Mouse (Mus musculus) MEL (cell line): ENCODE data around the gene Pck1. TPM values are rescaled to one million over a fixed set of nuclear protein-coding genes. Genes with fewer than 3 reads are reported as not detected.

Experiments
- DNase-seq: peaks from one replicate; pipeline ENCODE4 v3.0.0; 2011; ENCODE audit warnings: low read depth, low spot score
- H3K27ac ChIP-seq: 2 replicates; pipeline ENCODE4 v1.5.1; 2012; ENCODE audit warnings: low read depth, mild to moderate bottlenecking, control low read depth, low read length, moderate library complexity; ENCODE audit not compliant: control insufficient read depth
- H3K27me3 ChIP-seq, 2 experiments: fragments of 150-350 bp in 1 of 2; sonication (generic) in 1 of 2; 2 replicates each; pipeline ENCODE4 v1.6.1; 2012; ENCODE audit warnings: low read length in 2 of 2, mild to moderate bottlenecking in 2 of 2, improper control_type of control experiment in 1 of 2, moderate library complexity in 1 of 2; ENCODE audit not compliant: insufficient read depth in 2 of 2, control insufficient read depth in 1 of 2
- H3K36me3 ChIP-seq, 2 experiments: 2 replicates each; pipeline ENCODE4 v1.6.1; 2012 to 2014; ENCODE audit warnings: low read length in 2 of 2, improper control_type of control experiment in 1 of 2, inconsistent platforms in 1 of 2, mild to moderate bottlenecking in 1 of 2; ENCODE audit not compliant: insufficient read depth in 2 of 2, control insufficient read depth in 1 of 2
- H3K4me1 ChIP-seq, 2 experiments: fragments of 150-350 bp in 1 of 2; sonication (generic) in 1 of 2; 2 replicates each; pipeline ENCODE4 v1.6.1; 2012; ENCODE audit warnings: low read length in 2 of 2, improper control_type of control experiment in 1 of 2, mild to moderate bottlenecking in 1 of 2; ENCODE audit not compliant: insufficient read depth in 2 of 2, control insufficient read depth in 1 of 2
- H3K4me3 ChIP-seq, 2 experiments: fragments of 150-350 bp in 1 of 2; sonication (generic) in 1 of 2; 2 replicates each; pipeline ENCODE4 v1.5.1; 2012; ENCODE audit warnings: low read depth in 2 of 2, low read length in 2 of 2, mild to moderate bottlenecking in 2 of 2, moderate library complexity in 2 of 2, control low read depth in 1 of 2, improper control_type of control experiment in 1 of 2; ENCODE audit not compliant: control insufficient read depth in 1 of 2, insufficient read depth in 1 of 2
- H3K79me2 ChIP-seq: 2 replicates; pipeline ENCODE4 v1.6.1; 2012; ENCODE audit warnings: mild to moderate bottlenecking, low read length, moderate library complexity; ENCODE audit not compliant: control insufficient read depth, poor library complexity, insufficient read depth
- H3K9ac ChIP-seq: 2 replicates; pipeline ENCODE4 v1.6.1; 2012; ENCODE audit warnings: low read depth, mild to moderate bottlenecking, control low read depth, low read length, moderate library complexity; ENCODE audit not compliant: control insufficient read depth, poor library complexity, severe bottlenecking
- H3K9me3 ChIP-seq: fragments of 150-350 bp; sonication (generic); replicated peaks from 2 replicates; pipeline ENCODE4 v1.6.1; 2012; ENCODE audit warnings: mild to moderate bottlenecking, low read length, improper control_type of control experiment, moderate library complexity; ENCODE audit not compliant: insufficient read depth
- CHD2 ChIP-seq: IDR thresholded peaks from 2 replicates; pipeline ENCODE4 v1.6.1; 2011; ENCODE audit warnings: low read length, improper control_type of control experiment
- E2F4 ChIP-seq: IDR thresholded peaks from 2 replicates; pipeline ENCODE4 v1.6.1; 2011; ENCODE audit warnings: low read depth, low read length, improper control_type of control experiment, borderline replicate concordance
- ETS1 ChIP-seq: IDR thresholded peaks from 2 replicates; pipeline ENCODE4 v1.6.1; 2012; ENCODE audit warnings: low read depth, mild to moderate bottlenecking, inconsistent platforms, low read length, improper control_type of control experiment, moderate library complexity
- GABPA ChIP-seq: IDR thresholded peaks from 2 replicates; pipeline ENCODE4 v1.6.1; 2012; ENCODE audit warnings: low read depth, mild to moderate bottlenecking, inconsistent platforms, low read length, improper control_type of control experiment, moderate library complexity
- GATA1 ChIP-seq: IDR thresholded peaks from 2 replicates; pipeline ENCODE4 v1.6.1; 2011; ENCODE audit warnings: low read depth, low read length, improper control_type of control experiment
- HCFC1 ChIP-seq: IDR thresholded peaks from 2 replicates; pipeline ENCODE4 v1.6.1; 2012; ENCODE audit warnings: low read depth, mild to moderate bottlenecking, inconsistent platforms, low read length, improper control_type of control experiment, moderate library complexity
- JUND ChIP-seq: IDR thresholded peaks from 2 replicates; pipeline ENCODE4 v1.6.1; 2011; ENCODE audit warnings: low read depth, mild to moderate bottlenecking, improper control_type of control experiment, low read length
- KAT2A ChIP-seq: conservative IDR thresholded peaks from 2 replicates; pipeline ENCODE4 v1.6.1; 2012; ENCODE audit warnings: low read depth, low read length, improper control_type of control experiment, inconsistent platforms
- MEF2A ChIP-seq: IDR thresholded peaks from 2 replicates; pipeline ENCODE4 v1.6.1; 2014; ENCODE audit warnings: low read depth, mild to moderate bottlenecking, inconsistent platforms, low read length, improper control_type of control experiment; ENCODE audit not compliant: poor library complexity, insufficient replicate concordance, severe bottlenecking; ENCODE audit errors: extremely low read depth
- MXI1 ChIP-seq: IDR thresholded peaks from 2 replicates; pipeline ENCODE4 v1.6.1; 2011; ENCODE audit warnings: mild to moderate bottlenecking, low read depth, low read length, improper control_type of control experiment
- NELFE ChIP-seq: IDR thresholded peaks from 2 replicates; pipeline ENCODE4 v1.6.1; 2011; ENCODE audit warnings: low read depth, low read length, improper control_type of control experiment
- NRF1 ChIP-seq: IDR thresholded peaks from 2 replicates; pipeline ENCODE4 v1.6.1; 2014; ENCODE audit warnings: low read depth, mild to moderate bottlenecking, inconsistent platforms, low read length, improper control_type of control experiment, moderate library complexity; ENCODE audit not compliant: poor library complexity, insufficient read depth, severe bottlenecking
- POLR2A ChIP-seq, 2 experiments: IDR thresholded peaks; 2 replicates each; pipeline ENCODE4 v1.6.1; 2011 to 2012; ENCODE audit warnings: low read length in 2 of 2, mild to moderate bottlenecking in 2 of 2, control low read depth in 1 of 2, improper control_type of control experiment in 1 of 2, low read depth in 1 of 2, moderate library complexity in 1 of 2; ENCODE audit not compliant: control insufficient read depth in 1 of 2, insufficient read depth in 1 of 2, poor library complexity in 1 of 2
- POLR2AphosphoS2 ChIP-seq: IDR thresholded peaks from 2 replicates; pipeline ENCODE4 v1.6.1; 2011; ENCODE audit warnings: low read length, improper control_type of control experiment
- POLR2AphosphoS5 ChIP-seq: IDR thresholded peaks from 2 replicates; pipeline ENCODE4 v1.6.1; 2012; ENCODE audit warnings: low read depth, borderline replicate concordance, mild to moderate bottlenecking, inconsistent platforms, low read length, moderate library complexity, mixed read lengths
- SIN3A ChIP-seq: IDR thresholded peaks from 2 replicates; pipeline ENCODE4 v1.6.1; 2012; ENCODE audit warnings: low read length, improper control_type of control experiment, inconsistent platforms
- SMC3 ChIP-seq: IDR thresholded peaks from 2 replicates; pipeline ENCODE4 v1.6.1; 2011; ENCODE audit warnings: low read depth, low read length, improper control_type of control experiment
- UBTF ChIP-seq: IDR thresholded peaks from 2 replicates; pipeline ENCODE4 v1.6.1; 2012; ENCODE audit warnings: low read depth, mild to moderate bottlenecking, inconsistent platforms, low read length, improper control_type of control experiment, moderate library complexity, borderline replicate concordance; ENCODE audit not compliant: insufficient read depth
- polyA plus RNA-seq, 2 experiments: library from polyadenylated mRNA; stranded (reverse) in 1 of 2; unstranded in 1 of 2; fragments of >175 nt in 1 of 2; fragments of >200 nt in 1 of 2; gene quantifications; 2 replicates each; pipeline versions ENCODE4 v1.2.1 to v1.2.4; 2012; ENCODE audit warnings: low replicate concordance in 2 of 2, low read depth in 1 of 2; ENCODE audit not compliant: insufficient read length in 2 of 2, insufficient read depth in 1 of 2, missing spikeins in 1 of 2
- total RNA-seq: library from RNA; depleted of rRNA; stranded (reverse); fragments of 300-350 nt; gene quantifications from 2 replicates; pipeline ENCODE4 v1.2.3, GENCODE M21; 2012

The Pck1 gene
- total and polyA plus RNA-seq, 3 experiments = not detected

DNA sequence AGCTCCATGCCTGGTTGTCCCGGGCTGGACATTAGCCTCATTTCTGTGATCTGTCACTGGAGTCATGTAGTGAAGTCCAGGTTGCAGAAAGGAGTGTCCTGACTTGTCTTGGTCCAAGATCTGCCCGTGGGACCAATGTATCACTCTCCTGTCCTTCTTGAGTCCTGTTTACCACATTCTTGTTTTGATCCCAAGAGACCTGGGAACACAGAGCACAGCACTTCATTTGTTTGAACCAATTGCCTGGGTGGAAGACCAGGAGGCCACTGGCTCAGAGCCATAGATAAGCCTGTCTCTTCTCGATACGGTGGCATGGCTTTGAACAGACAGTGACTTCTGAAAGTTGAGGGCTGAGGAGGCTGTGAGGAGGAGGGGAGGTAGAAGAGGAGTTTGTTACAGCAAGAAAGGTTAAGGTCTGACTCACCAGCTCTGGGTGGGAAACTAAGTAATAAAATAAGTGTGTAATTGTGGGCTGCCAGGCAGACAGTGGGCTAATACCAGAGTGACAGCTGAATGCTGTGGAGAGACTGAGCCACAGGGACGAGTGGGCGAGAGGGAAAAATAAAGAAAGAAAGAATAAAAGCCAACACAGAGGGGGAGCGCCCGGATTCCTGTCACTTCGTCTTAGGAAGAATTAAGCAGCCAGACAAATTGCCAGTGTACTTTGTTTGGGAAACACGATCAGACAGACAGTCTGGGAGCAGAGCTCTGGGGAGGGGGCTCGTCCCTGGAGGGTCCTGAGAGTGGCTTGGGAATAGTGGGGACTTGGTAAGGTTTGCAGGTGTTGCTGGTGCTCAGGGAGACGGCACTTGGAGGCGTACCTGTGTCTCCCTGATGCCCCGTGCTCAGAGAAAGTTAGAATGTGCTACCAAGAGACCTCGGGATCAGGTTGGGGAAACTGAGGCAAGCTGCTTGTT lies 14.3 kb upstream of the Pck1 start:
- Histone ChIP-seq H3K79me2 (no peaks in the 10 kb centered on the region), H3K36me3 (no peaks in the 10 kb centered on the region), H3K27ac (no peak overlapping the region), H3K4me1 (no peaks in the 10 kb centered on the region), H3K9me3 (no peaks in the 10 kb centered on the region), H3K9ac (no peak overlapping the region), H3K27me3 (no peaks in the 10 kb centered on the region), H3K4me3 (no peak overlapping the region)
- TF ChIP-seq POLR2AphosphoS2 (no peak), MXI1 (no peak), MEF2A (no peak), POLR2AphosphoS5 (no peak), ETS1 (no peak), SIN3A (no peak), SMC3 (no peak), HCFC1 (no peak), JUND (no peak), E2F4 (no peak), GATA1 (no peak), CHD2 (no peak), POLR2A (IDR thresholded peaks at IDR 0.05; ENCODE audit: control insufficient read depth in 1 of 2, insufficient read depth in 1 of 2, low read depth in 1 of 2, low read length in 2 of 2, poor library complexity in 1 of 2) (no peak), UBTF (no peak), KAT2A (no peak)
- no peak for DNase-seq

DNA sequence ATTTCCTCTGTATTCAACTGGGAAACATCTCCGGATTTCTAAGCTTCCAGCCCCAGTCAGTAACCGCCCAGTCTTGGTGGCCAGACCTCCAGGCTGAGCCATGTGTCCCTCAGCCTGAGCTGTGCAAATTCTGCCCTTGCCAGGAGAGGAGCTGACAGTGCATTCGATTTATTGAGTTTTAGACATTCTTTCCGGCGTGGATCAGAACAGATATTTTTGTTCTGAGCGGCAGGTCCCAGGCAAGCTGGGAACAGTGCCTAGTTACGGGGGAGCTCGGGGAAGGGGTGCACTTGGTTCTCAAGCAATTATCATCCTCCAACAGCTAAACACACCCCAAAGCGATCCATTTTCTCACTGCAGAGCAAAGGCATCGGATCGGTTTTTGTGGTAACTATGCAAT lies 9.2 kb upstream of the Pck1 start:
- H3K9me3 ChIP-seq = no peaks in the 10 kb centered on the region
- no peaks in the 10 kb centered on the region for H3K4me1 ChIP-seq
- H3K27me3 ChIP-seq = no peaks in the 10 kb centered on the region
- H3K4me3 ChIP-seq = no peak overlapping the region
- no peak overlapping the region for H3K27ac ChIP-seq
- H3K36me3 ChIP-seq = no peaks in the 10 kb centered on the region
- DNase-seq = no peak
- H3K9ac ChIP-seq = no peak overlapping the region
- no peak for TF ChIP-seq GABPA
- no peak for TF ChIP-seq NRF1
- no peak for TF ChIP-seq NELFE
- H3K79me2 ChIP-seq = no peaks in the 10 kb centered on the region
